Mouse (Mus musculus): ENCODE measurements around the gene Txnrd3.

The Txnrd3 gene

GRCm38 (mm10) chr6:89655011-89655410 is 11.2 kb downstream of the Txnrd3 start:
- DNase-seq (ENCODE audit: low read depth) = no peak

GRCm38 (mm10) chr6:89658342-89658741 is 14.6 kb downstream of the Txnrd3 start:
- no peak for DNase-seq (ENCODE audit: low read depth)

GRCm38 (mm10) chr6:89658931-89659330 is 15.1 kb downstream of the Txnrd3 start:
- no peak for DNase-seq (ENCODE audit: low read depth)

GRCm38 (mm10) chr6:89659692-89660423 is 16.1 kb downstream of the Txnrd3 start:
- DNase-seq (ENCODE audit: low read depth) = no peak

GRCm38 (mm10) chr6:89660490-89660889 is 16.7 kb downstream of the Txnrd3 start:
- DNase-seq (ENCODE audit: low read depth) = no peak

- no peak for DNase-seq (ENCODE audit: low read depth)
Measured at GRCm38 (mm10) chr6:89662521-89662920, 18.7 kb downstream of the Txnrd3 start.

GRCm38 (mm10) chr6:89665155-89665554 is 21.4 kb downstream of the Txnrd3 start:
- no peak for DNase-seq (ENCODE audit: low read depth)

GRCm38 (mm10) chr6:89665667-89666066 is 21.9 kb downstream of the Txnrd3 start:
- no peak for DNase-seq (ENCODE audit: low read depth)

- DNase-seq (ENCODE audit: low read depth) = no peak
Measured at GRCm38 (mm10) chr6:89666976-89667375, 23.2 kb downstream of the Txnrd3 start.

- DNase-seq (ENCODE audit: low read depth) = no peak
Measured at GRCm38 (mm10) chr6:89669556-89669955, 25.8 kb downstream of the Txnrd3 start.

- no peak for DNase-seq (ENCODE audit: low read depth)
Measured at GRCm38 (mm10) chr6:89671431-89671830, 27.6 kb downstream of the Txnrd3 start.

- DNase-seq (ENCODE audit: low read depth) = no peak
Measured at GRCm38 (mm10) chr6:89672641-89673040, 28.9 kb downstream of the Txnrd3 start.

- no peak for DNase-seq (ENCODE audit: low read depth)
Measured at GRCm38 (mm10) chr6:89673135-89673780, 29.5 kb downstream of the Txnrd3 start.

- no peak for DNase-seq (ENCODE audit: low read depth)
Measured at GRCm38 (mm10) chr6:89678522-89678921, 34.7 kb downstream of the Txnrd3 start.

- DNase-seq (ENCODE audit: low read depth) = peak; percentile 30
Measured at GRCm38 (mm10) chr6:89679291-89679835, 35.6 kb downstream of the Txnrd3 start.

- DNase-seq (ENCODE audit: low read depth) = peak; percentile 72
Measured at GRCm38 (mm10) chr6:89680155-89680554, 36.4 kb downstream of the Txnrd3 start.

- DNase-seq (ENCODE audit: low read depth) = peak; percentile 14
Measured at GRCm38 (mm10) chr6:89684231-89684630, 40.4 kb downstream of the Txnrd3 start.

GRCm38 (mm10) chr6:89687100-89687499 is 43.3 kb downstream of the Txnrd3 start:
- DNase-seq (ENCODE audit: low read depth) = no peak

GRCm38 (mm10) chr6:89706624-89707023 is 62.8 kb downstream of the Txnrd3 start:
- DNase-seq (ENCODE audit: low read depth) = peak; percentile 83

- no peak for DNase-seq (ENCODE audit: low read depth)
Measured at GRCm38 (mm10) chr6:89707240-89707639, 63.5 kb downstream of the Txnrd3 start, which contains the start of gene Vmn1r40. TSS of gene Vmn1r40 (plus strand) at chr6:89707540.

- peak; percentile 24 for DNase-seq (ENCODE audit: low read depth)
Measured at GRCm38 (mm10) chr6:89718051-89718450, 74.3 kb downstream of the Txnrd3 start.

Measured in fibroblast of lung, adult 2 months (primary cell).